Mouse (Mus musculus) kidney, postnatal 0 days (tissue): ENCODE measurements around the gene Sun2. TPM values are rescaled to one million over a fixed set of nuclear protein-coding genes. Genes with fewer than 3 reads are reported as not detected.

ENCODE experiments used
- ATAC-seq: fragments of 200-750 bp; cut with Nextera tagmentation; replicated peaks from 2 replicates; pipeline ENCODE4 v1.8.0; 2017; ENCODE audit warnings: low read depth, moderate number of reproducible peaks, moderate TSS enrichment, moderate library complexity; ENCODE audit not compliant: low FRiP score
- DNase-seq: peaks from one replicate; pipeline ENCODE4 v3.0.0-alpha.2; 2016; ENCODE audit warnings: low spot score
- H3K27ac ChIP-seq: fragments of 300-500 bp; sonication (generic); 2 replicates; pipeline ENCODE4 v1.5.1; 2014; ENCODE audit warnings: mild to moderate bottlenecking
- H3K27me3 ChIP-seq: fragments of 300-500 bp; sonication (generic); 2 replicates; pipeline ENCODE4 v1.6.1; 2014; ENCODE audit warnings: low read length, mixed read lengths; ENCODE audit not compliant: insufficient read depth
- H3K36me3 ChIP-seq: fragments of 300-500 bp; sonication (generic); 2 replicates; pipeline ENCODE4 v1.6.1; 2014; ENCODE audit warnings: low read length, mixed read lengths; ENCODE audit not compliant: insufficient read depth
- H3K4me1 ChIP-seq: fragments of 300-500 bp; sonication (generic); replicated peaks from 2 replicates; pipeline ENCODE4 v1.6.1; 2014; ENCODE audit warnings: antibody characterized with exemption, low read length, mixed read lengths; ENCODE audit not compliant: insufficient read depth
- H3K4me2 ChIP-seq: fragments of 300-500 bp; sonication (generic); 2 replicates; pipeline ENCODE4 v1.6.1; 2014; ENCODE audit warnings: mild to moderate bottlenecking, low read length, moderate library complexity, mixed read lengths
- H3K4me3 ChIP-seq: fragments of 300-500 bp; sonication (generic); replicated peaks from 2 replicates; pipeline ENCODE4 v1.5.1; 2014; ENCODE audit warnings: low read depth, low read length
- H3K9ac ChIP-seq: fragments of 300-500 bp; sonication (generic); 2 replicates; pipeline ENCODE4 v1.6.1; 2014; ENCODE audit warnings: low read depth, low read length
- H3K9me3 ChIP-seq: fragments of 300-500 bp; sonication (generic); replicated peaks from 2 replicates; pipeline ENCODE4 v1.6.1; 2016; ENCODE audit warnings: low read length, inconsistent platforms, mixed read lengths
- CTCF ChIP-seq: IDR thresholded peaks from 2 replicates; pipeline ENCODE4 v1.5.1; 2016; ENCODE audit warnings: antibody characterized with exemption, low read depth, mild to moderate bottlenecking, moderate library complexity
- WGBS: fragments of 180-500 bp; shearing (Covaris S2); extraction: QIAGEN DNeasy Blood & Tissue Kit; methylation state at CpG from one replicate; pipeline ENCODE4 v1.1.7; 2014; 5-methylcytosine and 5-hydroxymethylcytosine counted together
- polyA plus RNA-seq: library from polyadenylated mRNA; unstranded; fragments of >200 nt; fragmentation: Nextera tagmentation; extraction: Ambion mirVana; gene quantifications from 2 replicates; pipeline ENCODE4 v1.2.1, GENCODE M21; 2015

The Sun2 gene
- polyA plus RNA-seq, 1 experiment from 2014 or later = 3.5 TPM

- no peak for TF ChIP-seq CTCF
- no peak overlapping the region for H3K27ac ChIP-seq
- peaks cover 7% of the 10 kb centered on the region; the same call in 1 of the 2 replicates for H3K4me1 ChIP-seq
- WGBS = 57% methylated on average over 7 of the region's 7 CpGs
- H3K4me2 ChIP-seq = no peak overlapping the region
- H3K9me3 ChIP-seq = no peaks in the 10 kb centered on the region
- DNase-seq (no peak), ATAC-seq (no peak)
- no peaks in the 10 kb centered on the region for H3K36me3 ChIP-seq
- H3K4me3 ChIP-seq = no peak overlapping the region
- no peak overlapping the region for H3K9ac ChIP-seq
- H3K27me3 ChIP-seq = no peaks in the 10 kb centered on the region
Measured at GRCm38 (mm10) chr15:79775662-79776061, 33.3 kb upstream of the Sun2 start.

DNA sequence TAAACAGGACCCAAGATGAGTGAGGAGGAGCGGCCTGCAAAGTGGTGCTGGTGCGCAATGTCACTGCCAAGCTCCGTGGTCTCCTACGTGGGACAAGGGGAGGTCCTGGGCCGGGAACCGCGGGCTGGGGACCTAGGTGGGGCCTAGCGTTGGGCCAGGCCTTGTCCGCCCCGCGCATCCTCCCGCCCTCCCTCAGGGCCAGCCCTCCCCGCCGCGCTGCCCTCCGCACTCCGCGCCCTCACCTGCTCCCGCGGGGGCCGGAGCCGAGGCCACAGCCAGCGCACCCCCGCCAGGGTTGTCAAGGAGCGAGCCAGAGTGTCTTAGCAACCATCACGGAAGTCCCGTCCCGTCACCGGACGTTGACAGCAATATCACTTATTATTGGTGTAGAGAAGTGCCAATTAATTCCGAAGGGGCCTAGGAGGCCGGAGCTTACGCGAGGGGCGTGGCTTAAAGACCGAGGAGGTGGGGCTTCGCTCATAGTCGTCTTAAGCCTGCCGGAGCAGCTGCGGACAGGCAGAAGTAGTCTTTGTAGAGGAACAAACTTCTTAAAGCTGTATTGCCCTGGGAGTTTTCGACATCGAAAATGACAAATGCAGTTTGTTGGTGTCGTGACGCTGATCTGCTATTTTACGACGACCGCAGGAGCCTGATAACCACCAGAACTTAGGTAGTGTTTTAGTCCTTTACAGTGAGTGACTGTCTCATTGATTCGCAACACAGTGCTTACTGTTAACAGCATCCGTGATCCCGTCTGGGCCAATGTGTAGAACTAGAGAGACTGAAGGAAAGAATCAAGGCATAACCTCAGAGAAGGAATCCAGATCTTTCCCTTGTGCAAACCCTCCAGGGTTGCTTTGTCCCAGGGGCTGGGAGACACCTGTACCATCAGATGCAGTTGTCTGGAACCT, 32.0 kb upstream of the Sun2 start:
- no peak for TF ChIP-seq CTCF
- H3K4me2 ChIP-seq = peak overlapping the region; percentile 78
- peaks cover 7% of the 10 kb centered on the region; the same call in 1 of the 2 replicates for H3K4me1 ChIP-seq
- H3K27me3 ChIP-seq = no peaks in the 10 kb centered on the region
- H3K27ac ChIP-seq = peak overlapping the region; percentile 80
- under 1% methylated on average over 47 of the region's 50 CpGs for WGBS
- H3K36me3 ChIP-seq = no peaks in the 10 kb centered on the region
- ATAC-seq = peak; percentile 97
- peak; percentile 99 for DNase-seq
- H3K9ac ChIP-seq = peak overlapping the region; percentile 70
- no peaks in the 10 kb centered on the region for H3K9me3 ChIP-seq
- H3K4me3 ChIP-seq = peak overlapping the region; percentile 91

GRCm38 (mm10) chr15:79770629-79771240, 28.4 kb upstream of the Sun2 start:
- Histone ChIP-seq H3K36me3 (no peaks in the 10 kb centered on the region), H3K4me2 (no peak overlapping the region), H3K4me1 (peaks cover 7% of the 10 kb centered on the region; the same call in 1 of the 2 replicates), H3K27me3 (no peaks in the 10 kb centered on the region), H3K4me3 (no peak overlapping the region), H3K9me3 (no peaks in the 10 kb centered on the region), H3K9ac (no peak overlapping the region), H3K27ac (no peak overlapping the region)
- ATAC-seq (no peak), DNase-seq (no peak)
- no peak for TF ChIP-seq CTCF
- WGBS = 37% methylated on average over 21 of the region's 21 CpGs

- 0 out of 2 replicates have a peak, but pooled peaks cover under 1% of the 10 kb centered on the region for H3K36me3 ChIP-seq
- TF ChIP-seq CTCF = no peak
- no peaks in the 10 kb centered on the region for H3K27me3 ChIP-seq
- peaks cover 3% of the 10 kb centered on the region; the same call in 1 of the 2 replicates for H3K4me1 ChIP-seq
- no peak overlapping the region for H3K27ac ChIP-seq
- no peak overlapping the region for H3K4me2 ChIP-seq
- WGBS = 62% methylated on average over 6 of the region's 6 CpGs
- no peak overlapping the region for H3K9ac ChIP-seq
- ATAC-seq (no peak), DNase-seq (no peak)
- H3K4me3 ChIP-seq = no peak overlapping the region
- H3K9me3 ChIP-seq = no peaks in the 10 kb centered on the region
Measured at GRCm38 (mm10) chr15:79768302-79768701, 26.0 kb upstream of the Sun2 start.

- Histone ChIP-seq H3K27me3 (no peaks in the 10 kb centered on the region), H3K4me1 (no peaks in the 10 kb centered on the region), H3K4me2 (no peak overlapping the region), H3K9ac (no peak overlapping the region), H3K9me3 (no peaks in the 10 kb centered on the region), H3K4me3 (no peak overlapping the region), H3K27ac (no peak overlapping the region), H3K36me3 (peaks cover 7% of the 10 kb centered on the region)
- TF ChIP-seq CTCF = no peak
- WGBS = 73% methylated on average over 16 of the region's 16 CpGs
- DNase-seq (no peak), ATAC-seq (no peak)
Measured at GRCm38 (mm10) chr15:79767327-79767961, 25.1 kb upstream of the Sun2 start.

DNA sequence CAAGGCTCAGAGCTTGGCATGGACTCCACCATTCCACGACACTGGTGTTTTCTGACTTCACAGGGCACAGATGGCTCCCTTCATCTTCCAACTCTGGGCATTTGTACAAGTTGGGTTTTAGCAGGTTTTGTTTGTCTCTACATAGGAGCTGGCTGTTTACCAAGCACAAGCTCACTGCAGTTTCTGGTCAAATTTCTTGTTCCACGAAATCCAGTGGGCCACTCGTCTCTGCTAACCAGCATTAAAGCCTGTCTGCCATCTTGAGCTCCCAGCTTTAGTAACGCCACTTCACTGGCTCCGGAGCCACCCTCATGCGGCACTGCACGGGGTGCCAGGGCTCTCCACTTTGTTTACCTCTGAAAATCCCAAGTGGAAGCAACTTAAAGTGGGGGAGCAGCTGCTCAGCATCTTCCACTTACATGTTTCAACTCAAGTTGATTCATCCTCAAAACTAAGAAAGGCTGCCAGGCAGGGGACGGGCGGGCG, 24.3 kb upstream of the Sun2 start:
- Histone ChIP-seq H3K4me3 (no peak overlapping the region), H3K4me2 (no peak overlapping the region), H3K9ac (no peak overlapping the region), H3K27me3 (no peaks in the 10 kb centered on the region), H3K9me3 (no peaks in the 10 kb centered on the region), H3K4me1 (no peaks in the 10 kb centered on the region), H3K36me3 (peaks cover 9% of the 10 kb centered on the region), H3K27ac (no peak overlapping the region)
- TF ChIP-seq CTCF = no peak
- WGBS = 81% methylated on average over 10 of the region's 10 CpGs
- ATAC-seq (no peak), DNase-seq (no peak)
